Mouse (Mus musculus): ENCODE measurements around the gene Olfr983.

GRCm38 (mm10) chr9:40141544-40141943, 48.1 kb upstream of the Olfr983 start:
- TF ChIP-seq CTCF (conservative IDR thresholded peaks at IDR 0.05; ENCODE audit: insufficient read depth, insufficient read length, low read depth, low read length) = no peak
- TF ChIP-seq POLR2A (IDR thresholded peaks at IDR 0.05; ENCODE audit: low read depth, low read length) = no peak

All from kidney, adult 2 months (tissue).